Mouse (Mus musculus): ENCODE measurements around the gene Anpep.
"Not testable (repeated sequence)": the region's sequence is repeated elsewhere in the genome, so short reads cannot be mapped to it uniquely, and the experiment has no call there.

Anpep gene

DNA sequence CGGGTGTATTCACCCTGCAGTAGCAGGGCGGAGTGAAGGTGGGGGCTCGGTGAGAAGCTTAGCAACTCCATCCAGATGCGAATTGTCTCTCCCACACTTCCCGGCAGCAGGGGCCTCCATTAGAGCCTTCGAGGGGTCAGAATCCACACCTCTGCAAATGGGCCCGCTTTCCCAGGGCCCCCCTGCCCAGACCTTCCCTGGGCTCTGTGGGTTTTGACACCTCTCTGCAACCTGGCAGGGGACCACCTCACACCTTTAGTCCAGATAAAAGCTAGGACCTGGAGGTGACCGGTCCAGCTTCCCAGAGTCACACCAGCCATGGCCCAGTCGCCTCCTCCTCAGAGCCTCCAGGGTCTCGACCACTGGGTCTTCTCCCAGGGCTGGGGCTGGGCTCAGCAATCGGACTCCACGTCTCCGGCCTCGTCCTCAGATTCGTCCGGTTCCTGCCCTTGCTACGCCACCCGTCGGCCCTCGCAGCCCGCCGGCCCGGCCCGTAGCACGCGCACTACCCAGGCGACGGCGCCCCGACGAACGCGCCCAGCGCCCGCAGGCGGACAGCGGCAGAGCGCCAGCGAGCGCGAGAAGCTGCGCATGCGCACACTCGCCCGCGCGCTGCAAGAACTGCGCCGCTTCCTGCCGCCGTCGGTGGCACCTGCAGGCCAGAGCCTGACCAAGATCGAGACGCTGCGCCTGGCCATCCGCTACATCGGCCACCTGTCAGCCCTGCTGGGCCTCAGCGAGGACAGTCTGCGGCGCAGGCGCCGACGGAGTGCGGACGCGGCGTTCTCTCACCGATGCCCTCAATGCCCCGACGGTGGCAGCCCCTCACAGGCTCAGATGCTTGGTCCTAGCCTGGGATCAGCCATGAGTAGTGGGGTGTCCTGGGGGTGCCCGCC, 50.0 kb downstream of the Anpep start, which contains the start of gene Mesp2:
Gene Mesp2 (plus strand): TSS at position 117 of the 896 bp plus-strand sequence.
- peak; percentile 72 for DNase-seq (ENCODE audit: extremely low spot score)

DNA sequence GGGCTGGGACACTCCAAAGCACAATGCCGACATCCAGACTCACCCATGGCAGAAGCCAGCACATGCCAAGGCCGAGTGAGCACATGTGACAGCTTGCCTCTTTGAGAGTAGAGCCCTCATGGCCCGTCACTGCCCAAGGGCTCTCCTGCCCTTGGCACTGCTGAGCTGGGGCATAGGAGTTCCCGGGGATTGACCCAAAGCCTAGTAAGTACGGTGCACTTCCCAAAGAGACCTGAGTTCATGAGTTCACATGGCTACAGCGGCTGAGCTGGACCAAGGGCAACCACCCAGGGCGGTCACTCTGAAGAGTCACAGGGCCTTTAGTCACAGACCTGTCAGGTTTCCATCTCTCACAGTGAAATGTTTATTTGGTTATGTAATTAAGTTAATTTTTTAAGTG, 52.3 kb downstream of the Anpep start:
- DNase-seq (ENCODE audit: extremely low spot score) = no peak

DNA sequence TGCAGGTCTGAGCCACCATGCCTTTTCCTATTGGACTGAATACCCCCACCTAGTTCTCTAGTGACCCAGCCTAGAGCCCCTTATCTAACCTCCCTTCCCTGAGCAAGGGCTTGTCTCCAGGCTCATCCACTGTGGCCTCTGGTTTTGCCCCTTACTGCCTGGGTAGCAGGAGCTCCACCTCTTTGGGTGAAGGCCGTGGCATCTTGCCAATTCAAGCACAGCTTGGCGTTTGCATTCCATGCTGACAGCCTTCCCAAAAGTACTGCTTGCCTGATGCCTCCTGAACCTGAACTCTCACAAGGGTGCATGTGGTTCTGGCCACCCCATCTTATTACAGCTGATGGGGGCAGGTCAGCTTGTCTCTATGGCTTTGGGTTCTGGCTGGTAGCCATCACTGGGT, 57.0 kb downstream of the Anpep start:
- no peak for DNase-seq (ENCODE audit: extremely low spot score)

DNA sequence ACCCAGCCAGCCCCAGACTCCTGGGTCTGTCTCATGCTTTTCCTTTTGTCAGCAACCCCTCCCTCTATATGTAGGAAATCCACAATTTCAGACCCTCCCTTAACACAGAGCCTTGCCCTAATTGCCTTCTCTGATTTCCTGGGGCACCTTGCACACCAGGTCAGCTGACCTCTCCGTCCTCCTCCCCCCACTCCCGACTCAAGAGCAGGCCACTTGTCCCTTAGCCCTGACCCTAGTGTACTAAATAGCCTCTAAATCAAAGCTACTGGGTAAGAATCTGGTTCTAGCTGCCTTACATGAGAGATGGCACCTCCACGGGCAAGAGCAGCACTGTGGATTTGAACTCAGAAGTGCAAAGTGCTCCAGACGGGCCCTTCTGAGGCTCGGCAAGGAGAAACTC, 58.8 kb downstream of the Anpep start:
- DNase-seq (ENCODE audit: extremely low spot score) = no peak

DNA sequence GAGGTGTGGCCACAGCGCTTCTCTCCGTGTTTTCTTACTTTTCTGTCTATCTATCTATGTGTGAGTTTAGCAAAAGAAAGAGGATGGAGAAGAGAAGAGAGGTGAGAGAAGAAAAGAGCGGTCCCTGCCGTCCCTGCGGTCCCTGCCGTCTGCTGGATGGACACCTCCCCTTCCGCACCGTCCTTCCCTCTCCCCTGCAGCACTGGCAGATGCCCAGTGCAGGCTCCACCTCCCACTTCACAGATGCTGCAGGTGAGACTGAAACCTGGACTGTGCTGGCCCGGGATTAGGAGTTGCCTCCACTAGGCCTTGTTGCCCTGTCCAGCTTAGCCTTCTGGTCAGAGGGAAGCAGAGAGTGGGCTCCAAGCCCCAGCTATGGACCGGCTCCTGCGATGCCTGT, 59.5 kb downstream of the Anpep start:
- no peak for DNase-seq (ENCODE audit: extremely low spot score)

DNA sequence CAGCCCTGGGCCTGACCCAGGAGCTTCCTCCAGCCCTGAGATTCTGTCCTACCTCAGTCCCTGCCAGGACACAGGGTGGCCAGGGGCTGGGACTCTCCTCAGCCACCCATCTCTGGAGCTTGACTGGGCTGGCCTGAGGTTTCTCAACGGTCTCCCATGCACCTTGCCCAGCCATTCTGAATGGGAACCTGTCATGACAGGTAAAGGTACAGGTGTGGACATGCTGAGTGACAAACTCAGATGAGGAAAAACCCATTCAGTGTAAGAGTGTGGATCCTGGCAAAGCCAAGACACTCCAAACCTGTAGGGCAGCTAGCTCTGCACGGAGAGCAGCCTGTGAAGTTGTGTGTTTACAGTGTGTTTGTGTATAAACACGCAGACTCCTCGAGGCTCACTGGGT, 60.5 kb downstream of the Anpep start:
- DNase-seq (ENCODE audit: extremely low spot score) = no peak

DNA sequence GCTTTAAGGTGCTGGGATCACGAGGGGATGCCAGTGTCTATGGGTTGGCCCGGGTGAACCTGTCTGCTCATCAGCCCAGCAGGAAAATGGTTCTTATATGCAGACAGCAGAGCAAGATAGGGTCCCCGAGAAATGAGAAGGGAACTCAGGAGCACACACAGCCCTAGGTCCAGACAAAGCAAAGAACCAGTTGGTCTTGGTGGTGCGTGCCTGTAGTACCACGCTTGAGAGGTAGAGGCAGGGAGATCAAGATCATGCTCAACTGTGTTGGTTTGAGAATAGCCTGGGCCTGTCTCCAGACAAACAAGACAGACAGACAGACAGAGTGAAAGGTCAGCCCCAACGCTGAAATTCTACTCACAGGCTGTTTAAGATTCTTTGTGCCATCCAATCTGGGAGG, 61.4 kb downstream of the Anpep start:
- no peak for DNase-seq (ENCODE audit: extremely low spot score)

DNA sequence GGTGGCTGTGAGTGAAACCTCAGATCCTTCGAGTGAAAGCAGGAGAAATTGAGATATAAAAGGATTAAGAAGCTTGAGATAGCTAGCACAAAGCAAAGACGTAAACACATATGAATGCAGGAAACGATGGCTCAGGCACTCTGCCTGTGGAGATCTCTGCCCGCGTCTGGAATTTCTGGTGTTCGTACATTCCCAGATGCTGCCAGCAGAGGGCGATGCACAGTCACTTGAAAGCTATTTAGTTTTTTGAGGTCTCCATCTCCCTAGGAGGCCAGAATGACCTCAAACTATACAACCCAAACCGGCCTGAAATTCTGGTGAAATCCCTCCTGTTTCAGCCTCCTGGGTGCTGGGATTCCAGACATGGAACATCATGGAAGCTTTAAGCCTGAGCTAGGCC, 61.8 kb downstream of the Anpep start:
- peak; percentile 82 for DNase-seq (ENCODE audit: extremely low spot score)

DNA sequence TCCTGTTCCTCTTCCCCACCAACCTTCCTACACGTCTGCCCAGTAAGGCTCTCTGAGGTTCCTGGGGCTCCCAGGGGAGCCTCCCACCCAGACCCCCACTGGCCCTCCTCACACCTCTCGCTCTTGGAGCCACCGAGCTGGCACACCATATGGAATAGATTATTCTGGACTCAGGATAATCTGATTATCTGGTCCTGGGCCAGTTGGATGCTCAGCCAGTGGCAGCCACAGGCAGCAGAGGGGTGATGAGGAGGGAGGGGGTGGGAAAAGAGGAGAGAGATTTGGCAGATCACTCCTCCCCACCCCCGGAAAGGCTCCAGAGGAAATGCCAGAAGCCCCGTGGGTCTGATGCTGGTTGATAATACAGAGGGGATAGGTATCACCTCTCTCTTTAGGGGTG, 62.3 kb downstream of the Anpep start:
- no peak for DNase-seq (ENCODE audit: extremely low spot score)

DNA sequence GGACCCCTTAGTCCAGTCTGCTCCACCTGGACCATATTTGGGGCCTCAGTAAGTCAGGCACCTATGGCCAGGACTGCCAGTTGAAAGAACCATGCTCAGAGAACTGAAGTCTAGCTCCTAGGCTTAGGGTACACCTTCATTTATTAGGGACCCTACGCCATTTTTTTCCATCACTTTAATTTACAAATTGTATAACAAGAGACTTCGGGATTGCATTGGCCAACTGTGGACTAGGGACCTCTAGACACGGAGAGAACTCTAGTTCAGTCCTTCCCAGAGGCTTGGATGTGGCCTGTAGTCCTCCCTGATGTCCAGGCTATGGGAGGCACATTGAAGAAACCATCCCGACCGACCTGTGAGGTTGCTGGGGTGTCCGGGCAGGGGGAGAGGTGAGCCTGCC, 67.2 kb downstream of the Anpep start, which contains the start of gene Mesp1:
Gene Mesp1 (minus strand): TSS at position 101 of the 400 bp plus-strand sequence.
- DNase-seq (ENCODE audit: extremely low spot score) = no peak

DNA sequence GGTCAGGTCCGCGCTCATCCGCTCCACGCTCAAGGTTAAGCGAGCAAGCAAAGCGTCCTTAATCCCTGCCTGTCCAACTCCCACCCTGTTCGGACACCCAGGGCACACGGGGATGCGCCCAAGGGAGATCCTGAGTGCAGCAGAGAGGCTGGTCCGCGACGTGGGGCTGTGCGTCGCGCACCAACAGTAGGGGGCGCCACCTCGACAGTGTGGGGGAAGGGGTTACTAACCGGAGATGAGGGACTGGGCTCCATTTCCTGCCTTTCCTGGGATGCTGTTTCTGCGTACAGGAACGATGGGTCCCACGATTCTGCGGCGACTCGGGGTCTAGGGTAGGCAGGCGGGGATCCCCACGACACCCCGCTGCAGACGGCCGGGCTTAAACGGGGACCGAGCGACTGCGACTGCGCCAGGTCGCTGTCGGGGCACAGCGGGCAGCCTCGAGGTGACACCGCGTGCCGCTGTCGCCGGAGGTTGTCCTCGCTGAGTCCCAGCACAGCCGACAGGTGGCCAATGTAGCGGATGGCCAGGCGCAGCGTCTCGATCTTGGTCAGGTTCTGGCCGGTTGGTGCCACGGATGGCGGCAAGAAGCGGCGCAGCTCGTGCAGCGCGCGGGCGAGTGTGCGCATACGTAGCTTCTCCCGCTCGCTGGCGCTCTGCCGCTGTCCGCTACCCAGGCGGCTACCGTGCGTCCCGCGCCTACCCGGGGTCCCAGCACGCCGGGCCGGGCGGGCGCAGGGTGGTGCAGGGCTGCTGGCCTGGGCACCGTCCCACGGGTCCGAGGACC, 68.0 kb downstream of the Anpep start:
- peak; percentile 55 for DNase-seq (ENCODE audit: extremely low spot score)

DNA sequence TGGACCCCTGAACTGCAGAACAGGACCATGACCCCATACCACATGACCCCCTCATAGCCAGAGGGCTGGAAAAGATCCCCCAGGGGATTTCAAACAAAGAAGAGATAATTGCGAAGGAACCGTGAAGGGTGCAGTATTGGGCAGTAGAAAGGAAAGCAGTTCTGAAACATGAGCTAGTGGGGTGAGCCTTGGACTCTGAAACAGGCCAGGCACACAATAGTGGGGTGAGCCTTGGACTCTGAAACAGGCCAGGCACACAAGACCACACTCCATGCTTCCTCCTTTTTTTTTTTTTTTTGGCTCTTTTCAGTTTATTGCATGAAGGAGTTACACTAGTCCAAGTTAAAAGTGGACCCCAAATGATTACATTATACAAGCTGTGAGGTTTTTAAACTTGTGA, 71.0 kb downstream of the Anpep start:
- not testable (repeated sequence) for DNase-seq (ENCODE audit: extremely low spot score)

DNA sequence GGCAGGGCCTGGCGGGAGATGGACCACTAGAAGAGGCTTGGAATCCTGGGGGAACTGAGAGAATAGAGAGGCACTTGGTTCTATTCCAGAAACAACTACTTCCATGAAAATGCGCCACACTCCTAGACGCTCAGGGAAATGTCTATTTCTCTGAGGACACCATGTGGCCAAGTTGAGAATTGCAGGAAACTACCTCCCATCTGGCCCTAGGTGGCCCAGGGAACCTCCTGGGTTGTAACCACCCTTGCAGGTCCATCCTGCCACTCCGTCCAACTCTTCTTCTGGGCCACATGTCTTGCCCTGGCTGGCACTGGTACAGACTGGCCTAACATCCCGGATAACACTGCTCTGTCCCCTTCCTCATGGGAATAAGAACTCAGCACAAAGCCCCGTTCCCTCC, 74.6 kb downstream of the Anpep start:
- peak; percentile 51 for DNase-seq (ENCODE audit: extremely low spot score)

DNA sequence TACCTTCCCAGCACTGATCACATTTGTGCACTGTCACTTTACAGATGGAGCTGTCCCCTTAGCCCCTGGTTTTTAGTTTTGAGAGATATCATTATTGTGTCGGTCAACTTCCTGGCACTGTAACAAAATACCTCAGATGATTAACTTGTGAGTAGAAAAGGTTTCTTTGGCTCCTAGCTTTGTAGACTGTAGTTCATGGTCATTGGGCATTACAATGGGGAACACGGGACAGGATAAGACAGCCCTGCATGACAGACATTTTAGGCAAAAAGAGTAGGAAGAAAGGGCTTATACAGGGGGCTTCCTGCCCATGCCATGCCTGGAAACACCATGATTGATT, 78.4 kb downstream of the Anpep start:
- DNase-seq (ENCODE audit: extremely low spot score) = no peak

DNA sequence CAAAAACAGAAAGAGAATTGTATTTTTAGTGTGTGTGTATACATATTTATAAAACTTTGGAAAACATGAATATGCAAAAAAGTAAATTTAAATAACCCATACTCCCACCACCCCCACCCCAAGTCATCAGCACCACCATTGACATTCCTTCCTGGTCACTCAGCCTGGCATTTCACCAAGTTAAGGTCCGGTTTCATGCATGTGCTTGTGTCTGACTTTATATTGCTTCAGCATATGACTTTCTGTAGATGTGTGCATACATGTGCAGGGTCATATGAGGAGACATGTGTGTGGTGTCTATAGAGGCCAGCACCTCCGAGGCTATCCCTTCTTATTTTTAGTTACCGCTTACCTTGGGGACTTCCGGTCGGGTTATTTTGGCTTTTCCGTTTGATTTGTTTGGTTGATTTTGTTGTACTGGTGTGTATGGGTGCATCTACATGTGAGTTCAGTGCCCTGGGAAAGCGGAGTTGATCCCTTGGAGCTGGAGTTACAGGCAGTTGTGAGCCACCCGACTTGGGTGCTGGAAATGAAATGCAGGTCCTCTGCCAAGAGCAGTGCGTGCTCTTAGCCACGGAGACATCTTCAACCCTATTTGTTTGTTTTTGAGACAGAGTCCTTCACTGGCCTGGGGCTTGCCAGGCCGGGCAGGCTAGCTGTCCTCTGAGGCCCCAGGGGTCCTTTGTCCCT, 78.9 kb downstream of the Anpep start:
- no peak for DNase-seq (ENCODE audit: extremely low spot score)

DNA sequence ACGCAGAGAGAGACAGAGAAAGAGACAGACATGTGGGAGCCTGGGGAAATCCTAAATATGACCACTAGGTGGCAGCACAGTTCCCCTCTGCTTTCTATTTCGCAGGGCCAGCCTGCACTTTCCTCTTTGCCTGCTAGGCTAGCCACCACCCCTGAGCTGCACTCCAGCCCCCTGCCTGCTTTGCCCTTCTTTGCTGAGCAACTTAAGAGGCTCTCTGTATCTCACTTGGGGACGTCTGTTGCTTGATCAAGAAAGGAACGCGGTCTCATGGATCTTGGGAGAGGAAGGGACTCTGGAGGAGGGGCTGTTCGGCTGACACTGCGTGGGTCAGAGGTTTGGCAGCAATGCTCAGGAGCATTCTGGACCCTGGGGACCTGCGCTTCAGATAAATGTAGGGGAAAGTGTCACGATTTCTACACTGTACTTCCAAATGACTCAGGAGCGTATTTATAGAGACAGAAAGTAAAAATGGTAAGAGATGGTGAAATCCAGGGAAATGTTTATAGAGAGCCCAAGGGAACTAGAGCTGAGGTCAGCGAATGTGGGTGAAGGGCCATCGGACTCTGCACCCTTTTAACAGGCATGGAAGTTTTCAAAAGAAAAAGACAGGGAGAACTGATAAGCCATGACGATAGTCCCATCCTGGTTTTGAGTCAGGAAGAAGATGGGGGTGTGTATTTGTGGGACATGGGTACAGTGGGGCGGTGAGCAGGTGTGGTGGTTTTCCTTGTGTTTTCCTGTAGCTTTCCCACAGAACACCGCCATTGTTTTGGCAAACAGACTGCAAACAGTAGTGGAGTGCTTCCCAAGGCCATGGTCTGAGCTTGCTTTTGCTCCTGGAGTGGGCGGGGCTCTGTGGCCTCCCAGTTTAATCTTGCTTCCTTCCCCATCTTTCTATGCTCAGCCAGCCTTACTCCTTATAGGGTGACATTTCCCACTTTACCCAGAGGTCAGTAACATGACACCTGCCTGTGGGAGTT, 79.9 kb downstream of the Anpep start:
- DNase-seq (ENCODE audit: extremely low spot score) = peak; percentile 79

Measured in embryo, embryonic 9.5 days (tissue).